Mouse (Mus musculus): Measurements from ENCODE around the gene Hps1. TPM values are rescaled to one million over a fixed set of nuclear protein-coding genes. Genes with fewer than 3 reads are reported as not detected.
A peak's percentile ranks its signal among the peaks of the same experiment; 100 is the strongest.

The Hps1 gene
- total RNA-seq, 2 experiments from 2014 or later: 8.5 to 10.8 TPM

GRCm38 (mm10) chr19:42767361-42767760, 12.4 kb downstream of the Hps1 start:
- DNase-seq (ENCODE audit: extremely low spot score in 1 of 2, low spot score in 2 of 2): no peak
- intact Hi-C loops (cut with DNase I): no loop called here

GRCm38 (mm10) chr19:42764398-42764797, 15.4 kb downstream of the Hps1 start:
- no peak for DNase-seq (ENCODE audit: extremely low spot score in 1 of 2, low spot score in 2 of 2)
- intact Hi-C loops (cut with DNase I): no loop called here

GRCm38 (mm10) chr19:42756671-42757070, 23.1 kb downstream of the Hps1 start:
- intact Hi-C loops (cut with DNase I): no loop called here
- no peak for DNase-seq (ENCODE audit: extremely low spot score in 1 of 2, low spot score in 2 of 2)

- DNase-seq (ENCODE audit: extremely low spot score in 1 of 2, low spot score in 2 of 2): peak in 1 of 2 experiments; percentile 70
- intact Hi-C loops (cut with DNase I): no loop called here
Observed at GRCm38 (mm10) chr19:42755148-42755870, 24.5 kb downstream of the Hps1 start.

- DNase-seq (ENCODE audit: extremely low spot score in 1 of 2, low spot score in 2 of 2): peak; percentile 47 to 82
- intact Hi-C loops (cut with DNase I): no loop called here
Observed at GRCm38 (mm10) chr19:42753141-42753917, 26.4 kb downstream of the Hps1 start.

GRCm38 (mm10) chr19:42752363-42752931, 27.3 kb downstream of the Hps1 start, which contains the start of gene Pyroxd2:
Gene Pyroxd2, minus strand, starts transcription at chr19:42752775.
- peak; percentile 60 to 90 for DNase-seq (ENCODE audit: extremely low spot score in 1 of 2, low spot score in 2 of 2)
- intact Hi-C loops (cut with DNase I): no loop called here

- intact Hi-C loops (cut with DNase I): no loop called here
- no peak for DNase-seq (ENCODE audit: extremely low spot score in 1 of 2, low spot score in 2 of 2)
Observed at GRCm38 (mm10) chr19:42750196-42750595, 29.6 kb downstream of the Hps1 start.

- no peak for DNase-seq (ENCODE audit: extremely low spot score in 1 of 2, low spot score in 2 of 2)
- intact Hi-C loops (cut with DNase I): loop anchor here (10.0 kb wide), 1 partner anchor 432 kb away; no protein-coding TSS in a partner anchor
Observed at GRCm38 (mm10) chr19:42746702-42747101, 33.1 kb downstream of the Hps1 start.

GRCm38 (mm10) chr19:42745869-42746224, 33.9 kb downstream of the Hps1 start:
- intact Hi-C loops (cut with DNase I): loop anchor here (10.0 kb wide), 1 partner anchor 431 kb away; no protein-coding TSS in a partner anchor
- DNase-seq (ENCODE audit: extremely low spot score in 1 of 2, low spot score in 2 of 2): no peak

GRCm38 (mm10) chr19:42745084-42745868, 34.5 kb downstream of the Hps1 start:
- intact Hi-C loops (cut with DNase I): loop anchor here (10.0 kb wide), 1 partner anchor 430 kb away; no protein-coding TSS in a partner anchor
- DNase-seq (ENCODE audit: extremely low spot score in 1 of 2, low spot score in 2 of 2): no peak

GRCm38 (mm10) chr19:42744162-42744586, 35.6 kb downstream of the Hps1 start:
- intact Hi-C loops (cut with DNase I): loop anchor here (5.0 to 10.0 kb wide), 2 partner anchors 152 to 429 kb away; no protein-coding TSS in a partner anchor
- DNase-seq (ENCODE audit: extremely low spot score in 1 of 2, low spot score in 2 of 2): peak; percentile 56 to 69

- intact Hi-C loops (cut with DNase I): loop anchor here (5.0 to 10.0 kb wide), 2 partner anchors 151 to 428 kb away; no protein-coding TSS in a partner anchor
- no peak for DNase-seq (ENCODE audit: extremely low spot score in 1 of 2, low spot score in 2 of 2)
Observed at GRCm38 (mm10) chr19:42743261-42743660, 36.5 kb downstream of the Hps1 start.

- DNase-seq (ENCODE audit: extremely low spot score in 1 of 2, low spot score in 2 of 2): no peak
- intact Hi-C loops (cut with DNase I): loop anchor here (5.0 to 10.0 kb wide), 2 partner anchors 150 to 427 kb away; no protein-coding TSS in a partner anchor
Observed at GRCm38 (mm10) chr19:42741884-42742283, 37.9 kb downstream of the Hps1 start.

- DNase-seq (ENCODE audit: extremely low spot score in 1 of 2, low spot score in 2 of 2): no peak
- intact Hi-C loops (cut with DNase I): loop anchor here (5.0 to 10.0 kb wide), 2 partner anchors 148 to 426 kb away; no protein-coding TSS in a partner anchor
Observed at GRCm38 (mm10) chr19:42740163-42740899, 39.4 kb downstream of the Hps1 start.

- DNase-seq (ENCODE audit: extremely low spot score in 1 of 2, low spot score in 2 of 2): no peak
- intact Hi-C loops (cut with DNase I): loop anchor here (5.0 to 10.0 kb wide), 2 partner anchors 147 to 425 kb away; no protein-coding TSS in a partner anchor
Observed at GRCm38 (mm10) chr19:42739734-42740133, 40.0 kb downstream of the Hps1 start.

- intact Hi-C loops (cut with DNase I): no loop called here
- no peak for DNase-seq (ENCODE audit: extremely low spot score in 1 of 2, low spot score in 2 of 2)
Observed at GRCm38 (mm10) chr19:42737753-42738152, 42.0 kb downstream of the Hps1 start.

GRCm38 (mm10) chr19:42734982-42735381, 44.8 kb downstream of the Hps1 start:
- intact Hi-C loops (cut with DNase I): loop anchor here (5.0 kb wide), 1 partner anchor 73 kb away; no protein-coding TSS in a partner anchor
- no peak for DNase-seq (ENCODE audit: extremely low spot score in 1 of 2, low spot score in 2 of 2)

- intact Hi-C loops (cut with DNase I): no loop called here
- DNase-seq (ENCODE audit: extremely low spot score in 1 of 2, low spot score in 2 of 2): no peak
Observed at GRCm38 (mm10) chr19:42727424-42727823, 52.4 kb downstream of the Hps1 start.

All from left cerebral cortex, postnatal 10 days (tissue).